Mouse (Mus musculus) midbrain, postnatal 0 days (tissue): ENCODE results near the gene Abcg1. TPM values are rescaled to one million over a fixed set of nuclear protein-coding genes. Genes with fewer than 3 reads are reported as not detected.

Experiments
- ATAC-seq: fragments of 200-750 bp; cut with Nextera tagmentation; 2 replicates; pipeline ENCODE4 v1.8.0; 2017; ENCODE audit warnings: moderate number of reproducible peaks, mild to moderate bottlenecking, moderate TSS enrichment, moderate library complexity; ENCODE audit not compliant: low FRiP score
- DNase-seq: peaks from one replicate; pipeline ENCODE4 v3.0.0-alpha.2; 2015; ENCODE audit warnings: low spot score
- H3K27ac ChIP-seq: fragments of 300-500 bp; sonication (generic); 2 replicates; pipeline ENCODE4 v1.5.1; 2014; ENCODE audit warnings: low read depth, mild to moderate bottlenecking, low read length, mixed read lengths
- H3K27me3 ChIP-seq: fragments of 300-500 bp; sonication (generic); 2 replicates; pipeline ENCODE4 v1.6.1; 2014; ENCODE audit warnings: low read length, control low read depth, mixed read lengths; ENCODE audit not compliant: insufficient read depth
- H3K36me3 ChIP-seq: fragments of 300-500 bp; sonication (generic); 2 replicates; pipeline ENCODE4 v1.6.1; 2014; ENCODE audit warnings: low read length, control low read depth, mixed read lengths; ENCODE audit not compliant: insufficient read depth
- H3K4me1 ChIP-seq: fragments of 300-500 bp; sonication (generic); 2 replicates; pipeline ENCODE4 v1.6.1; 2014; ENCODE audit warnings: mild to moderate bottlenecking, control low read depth, antibody characterized with exemption, low read length, mixed read lengths; ENCODE audit not compliant: insufficient read depth
- H3K4me2 ChIP-seq: fragments of 300-500 bp; sonication (generic); 2 replicates; pipeline ENCODE4 v1.6.1; 2014; ENCODE audit warnings: low read depth, mild to moderate bottlenecking, low read length, mixed read lengths; ENCODE audit not compliant: poor library complexity, severe bottlenecking
- H3K4me3 ChIP-seq: fragments of 300-500 bp; sonication (generic); 2 replicates; pipeline ENCODE4 v1.5.1; 2014; ENCODE audit warnings: low read depth, mild to moderate bottlenecking, low read length, moderate library complexity
- H3K9ac ChIP-seq: fragments of 300-500 bp; sonication (generic); replicated peaks from 2 replicates; pipeline ENCODE4 v1.6.1; 2014; ENCODE audit warnings: mild to moderate bottlenecking, low read length, moderate library complexity, mixed read lengths; ENCODE audit not compliant: poor library complexity, severe bottlenecking
- H3K9me3 ChIP-seq: fragments of 300-500 bp; sonication (generic); 2 replicates; pipeline ENCODE4 v1.6.1; 2016; ENCODE audit warnings: low read length, control low read depth
- CTCF ChIP-seq: IDR thresholded peaks from 2 replicates; pipeline ENCODE4 v1.5.1; 2016; ENCODE audit warnings: antibody characterized with exemption, mild to moderate bottlenecking
- WGBS: fragments of 180-500 bp; shearing (Covaris S2); extraction: QIAGEN DNeasy Blood & Tissue Kit; methylation state at CpG from one replicate; pipeline ENCODE4 v1.1.7; 2014; 5-methylcytosine and 5-hydroxymethylcytosine counted together
- polyA plus RNA-seq: library from polyadenylated mRNA; unstranded; fragments of >200 nt; fragmentation: Nextera tagmentation; extraction: Ambion mirVana; gene quantifications from 2 replicates; pipeline ENCODE4 v1.2.1, GENCODE M21; 2015
- total RNA-seq: library from RNA; depleted of rRNA; stranded (reverse); fragments of >200 nt; gene quantifications from 2 replicates; pipeline ENCODE4 v1.2.3, GENCODE M21; 2014; rRNA removed

The Abcg1 gene
- total RNA-seq (29.2 and 38.7 TPM in 2 replicates), polyA plus RNA-seq (19.6 and 20.7 TPM in 2 replicates)

- 0 out of 2 replicates have a peak, but pooled peaks cover 13% of the 10 kb centered on the region for H3K4me1 ChIP-seq
- DNase-seq, result peak; percentile 88
- peak; percentile 68 for TF ChIP-seq CTCF
- H3K27ac ChIP-seq, result peak within 1 kb of the TSS; percentile 87
- H3K4me3 ChIP-seq, result peak within 1 kb of the TSS; percentile 85
- no peaks in the 10 kb centered on the region for H3K27me3 ChIP-seq
- peak within 1 kb of the TSS; percentile 83 for H3K4me2 ChIP-seq
- no peaks in the 10 kb centered on the region for H3K9me3 ChIP-seq
- H3K36me3 ChIP-seq, result no peaks in the 10 kb centered on the region
- 3% methylated on average over 28 of the region's 49 CpGs for WGBS
- peak; percentile 84 for ATAC-seq
- peak within 1 kb of the TSS; percentile 80 for H3K9ac ChIP-seq
Observed at GRCm38 (mm10) chr17:31057151-31057890, at the start of gene Abcg1. Abcg1 (plus strand) TSS chr17:31057675.

GRCm38 (mm10) chr17:31008416-31008815 lies 49.1 kb upstream of the Abcg1 start:
- Histone ChIP-seq H3K4me2 (no peak overlapping the region), H3K27ac (no peak overlapping the region), H3K36me3 (no peaks in the 10 kb centered on the region), H3K27me3 (no peaks in the 10 kb centered on the region), H3K4me3 (no peak overlapping the region), H3K4me1 (no peaks in the 10 kb centered on the region), H3K9ac (no peak overlapping the region), H3K9me3 (no peaks in the 10 kb centered on the region)
- ATAC-seq (no peak), DNase-seq (no peak)
- 88% methylated on average over 8 of the region's 8 CpGs for WGBS
- TF ChIP-seq CTCF, result no peak

DNA sequence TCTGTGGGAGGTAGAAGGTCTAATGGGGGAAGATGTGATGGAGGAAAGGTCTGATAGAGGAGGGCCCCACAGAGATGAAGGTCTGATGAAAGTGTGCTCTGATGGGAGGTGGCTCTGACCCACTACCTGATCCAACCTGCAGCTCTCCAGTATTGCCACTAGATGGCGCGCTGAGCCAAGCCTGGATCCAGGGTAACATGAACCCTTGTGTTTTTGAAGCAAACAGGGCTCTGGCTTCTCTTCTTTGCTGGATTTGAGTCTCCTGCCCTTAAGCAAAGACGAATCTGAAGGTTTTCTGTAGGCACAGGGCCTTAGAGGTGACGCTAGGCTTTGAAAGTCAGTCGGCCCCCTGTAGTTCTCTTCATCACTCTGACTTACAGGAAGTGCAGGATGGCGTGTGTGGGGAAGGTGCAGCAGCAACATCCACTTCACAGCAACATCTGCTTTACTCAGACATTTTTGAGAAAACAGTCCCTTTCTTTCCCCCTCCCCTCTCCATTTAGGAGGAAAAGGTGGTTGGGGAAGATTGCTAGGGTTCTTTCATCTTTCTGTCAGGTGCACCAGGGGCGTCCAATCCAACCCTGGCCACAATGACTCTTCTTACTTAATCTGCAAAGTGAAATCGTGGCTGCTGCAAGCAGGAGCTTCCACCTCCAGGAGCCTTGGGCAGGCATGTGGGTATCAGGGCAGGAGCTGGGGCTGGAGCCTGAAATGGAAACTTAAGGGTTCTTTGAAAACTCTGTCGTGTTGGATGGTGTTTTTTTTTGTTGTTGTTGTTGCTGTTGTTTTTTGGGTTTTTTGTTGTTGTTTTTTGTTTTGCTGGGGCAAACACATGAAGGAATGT lies 45.7 kb upstream of the Abcg1 start:
- H3K9ac ChIP-seq, result no peak overlapping the region
- H3K9me3 ChIP-seq, result 0 out of 2 replicates have a peak, but pooled peaks cover 2% of the 10 kb centered on the region
- ATAC-seq (no peak), DNase-seq (peak; percentile 76)
- no peaks in the 10 kb centered on the region for H3K4me1 ChIP-seq
- WGBS, result 33% methylated on average over 9 of the region's 9 CpGs
- H3K4me2 ChIP-seq, result no peak overlapping the region
- no peak overlapping the region for H3K27ac ChIP-seq
- no peak overlapping the region for H3K4me3 ChIP-seq
- no peaks in the 10 kb centered on the region for H3K27me3 ChIP-seq
- peak; percentile 99 for TF ChIP-seq CTCF
- H3K36me3 ChIP-seq, result no peaks in the 10 kb centered on the region

DNA sequence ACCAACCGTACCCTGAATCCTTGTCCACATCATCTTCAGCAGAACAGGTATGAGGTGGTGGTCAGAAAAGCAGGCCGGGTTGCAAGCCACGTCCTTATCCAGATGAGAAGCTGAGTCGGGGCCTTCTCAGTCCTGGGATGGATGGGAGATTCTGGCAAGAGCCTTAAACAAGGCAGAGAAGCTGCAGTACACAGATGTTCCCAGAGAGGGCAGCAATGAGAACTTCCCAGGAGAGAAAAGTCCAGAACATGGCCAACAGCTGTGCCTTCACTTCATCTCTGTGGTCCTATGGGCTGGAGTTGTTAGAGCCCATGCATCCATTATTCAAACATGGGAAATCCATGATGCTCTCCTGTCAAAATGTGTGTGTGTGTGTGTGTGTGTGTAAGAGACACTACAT lies 39.2 kb upstream of the Abcg1 start:
- peak; percentile 78 for TF ChIP-seq CTCF
- 0 out of 2 replicates have a peak, but pooled peaks cover 3% of the 10 kb centered on the region for H3K4me1 ChIP-seq
- no peak overlapping the region for H3K9ac ChIP-seq
- ATAC-seq, result no peak
- 0 out of 2 replicates have a peak, but pooled peaks cover 6% of the 10 kb centered on the region for H3K9me3 ChIP-seq
- no peak overlapping the region for H3K27ac ChIP-seq
- WGBS, result 72% methylated on average over 4 of the region's 4 CpGs
- H3K27me3 ChIP-seq, result no peaks in the 10 kb centered on the region
- DNase-seq, result peak; percentile 81
- no peak overlapping the region for H3K4me3 ChIP-seq
- no peak overlapping the region for H3K4me2 ChIP-seq
- no peaks in the 10 kb centered on the region for H3K36me3 ChIP-seq

DNA sequence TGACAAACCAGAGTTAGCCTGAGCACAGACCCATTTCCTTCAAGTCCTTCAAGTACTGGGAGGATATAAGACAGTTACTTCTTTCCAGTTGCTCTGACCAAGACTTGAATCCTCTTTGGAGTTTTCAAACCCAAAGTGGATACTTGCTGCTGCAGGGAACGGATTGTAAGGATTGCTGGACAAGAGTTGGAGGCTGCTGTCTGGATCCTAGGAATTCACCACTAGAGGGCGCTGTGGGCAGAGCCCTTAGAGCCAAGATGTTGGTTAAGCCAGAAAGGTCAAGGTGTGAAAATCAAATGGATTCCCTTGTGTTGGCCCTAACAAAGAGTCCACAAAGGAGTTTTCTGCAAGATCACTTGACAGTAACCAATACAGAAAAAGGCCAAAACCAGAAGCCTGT lies 38.0 kb upstream of the Abcg1 start:
- H3K9me3 ChIP-seq, result 0 out of 2 replicates have a peak, but pooled peaks cover 6% of the 10 kb centered on the region
- H3K27me3 ChIP-seq, result no peaks in the 10 kb centered on the region
- peak; percentile 88 for TF ChIP-seq CTCF
- H3K4me2 ChIP-seq, result no peak overlapping the region
- H3K9ac ChIP-seq, result no peak overlapping the region
- no peak overlapping the region for H3K27ac ChIP-seq
- H3K36me3 ChIP-seq, result no peaks in the 10 kb centered on the region
- 0 out of 2 replicates have a peak, but pooled peaks cover 3% of the 10 kb centered on the region for H3K4me1 ChIP-seq
- 2% methylated on average over 2 of the region's 2 CpGs for WGBS
- ATAC-seq (no peak), DNase-seq (peak; percentile 77)
- no peak overlapping the region for H3K4me3 ChIP-seq
